Mouse (Mus musculus): ENCODE results near the gene 2310022B05Rik.

Gene 2310022B05Rik

DNA sequence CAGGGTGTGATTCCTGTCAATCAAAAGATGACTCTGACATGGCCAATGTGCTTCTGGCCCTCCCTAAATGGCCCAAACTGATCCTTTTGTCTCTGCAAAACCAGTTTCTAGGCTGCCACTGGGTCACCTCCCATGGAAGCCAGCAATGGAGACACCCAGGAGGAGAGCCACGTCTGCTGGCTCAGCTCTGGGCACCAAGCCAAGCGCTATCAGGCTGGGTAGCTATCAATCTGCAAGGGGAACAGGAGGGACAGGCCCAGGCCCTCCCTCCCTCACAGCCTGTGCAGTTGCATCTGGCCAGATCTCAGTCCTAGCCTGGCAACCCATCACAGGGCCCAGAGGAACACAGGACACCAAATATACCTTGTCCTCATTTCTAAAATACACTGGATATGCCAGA lies 4.8 kb downstream of the 2310022B05Rik start:
- DNase-seq (ENCODE audit: low read depth), result no peak

GRCm38 (mm10) chr8:124657961-124658360 lies 5.2 kb downstream of the 2310022B05Rik start:
- no peak for DNase-seq (ENCODE audit: low read depth)

DNA sequence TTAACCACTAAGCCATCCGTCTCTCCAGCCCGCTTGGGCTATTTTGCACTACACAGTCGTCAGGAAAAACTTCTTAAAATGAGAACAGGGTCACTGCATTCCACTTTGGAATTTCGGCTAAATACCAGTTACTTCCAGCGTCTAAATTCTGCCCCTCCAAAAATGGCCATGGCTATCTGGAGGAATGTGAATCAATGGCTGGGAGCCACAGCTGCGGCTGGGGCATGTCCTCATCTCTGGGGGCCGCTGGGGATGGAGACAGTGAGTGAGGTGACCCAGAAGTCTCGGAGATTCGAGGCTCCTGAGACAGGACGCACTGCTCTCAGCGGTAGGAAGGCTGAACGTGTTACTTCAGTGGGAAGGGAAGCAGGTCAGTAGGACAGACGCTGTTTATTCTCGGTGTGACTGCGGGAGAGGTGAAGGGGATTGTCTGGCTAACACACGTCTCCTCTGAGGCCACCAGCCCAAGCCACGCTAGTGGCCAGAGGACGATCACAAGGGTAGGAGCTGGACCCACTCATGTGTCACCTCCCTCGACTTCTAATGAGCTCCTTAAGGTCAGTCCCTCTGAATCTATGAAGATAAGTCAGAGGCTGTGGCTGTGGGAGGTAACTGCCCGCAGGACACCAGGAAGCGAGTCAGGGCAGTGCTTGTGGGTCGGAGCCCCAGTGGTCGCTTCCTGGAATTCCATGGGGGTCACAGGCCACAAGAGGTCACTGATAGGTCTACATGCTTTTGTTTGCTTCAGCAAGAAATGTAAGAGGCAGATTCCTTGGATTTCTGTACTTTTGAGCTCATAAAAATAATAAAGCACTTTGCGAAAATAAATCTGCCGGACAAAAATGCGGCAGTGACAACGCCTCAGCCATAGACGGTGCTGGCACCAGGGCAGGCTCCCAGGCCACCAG lies 9.3 kb downstream of the 2310022B05Rik start:
- DNase-seq (ENCODE audit: low read depth), result no peak

- DNase-seq (ENCODE audit: low read depth), result no peak
Observed at GRCm38 (mm10) chr8:124652546-124652945, 10.6 kb downstream of the 2310022B05Rik start.

DNA sequence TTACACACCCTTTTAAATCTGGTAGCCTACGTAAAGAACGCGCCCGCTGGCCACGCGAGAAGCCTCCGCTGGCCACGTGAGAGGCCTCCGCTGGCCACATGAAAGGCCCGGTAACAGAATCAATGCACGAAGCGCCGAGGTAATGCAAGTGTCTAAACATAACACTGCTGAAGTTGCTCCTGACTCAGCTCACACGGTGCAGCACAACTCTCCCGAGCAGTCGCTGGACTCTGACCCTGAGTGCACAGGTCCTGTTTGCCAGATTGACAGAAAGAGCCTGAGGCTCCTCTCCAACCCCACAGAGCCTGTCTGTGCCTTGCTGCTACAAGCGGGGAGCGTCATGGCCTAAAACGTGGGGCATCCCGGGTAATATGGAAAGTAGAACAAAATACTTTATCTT lies 11.4 kb downstream of the 2310022B05Rik start:
- no peak for DNase-seq (ENCODE audit: low read depth)

DNA sequence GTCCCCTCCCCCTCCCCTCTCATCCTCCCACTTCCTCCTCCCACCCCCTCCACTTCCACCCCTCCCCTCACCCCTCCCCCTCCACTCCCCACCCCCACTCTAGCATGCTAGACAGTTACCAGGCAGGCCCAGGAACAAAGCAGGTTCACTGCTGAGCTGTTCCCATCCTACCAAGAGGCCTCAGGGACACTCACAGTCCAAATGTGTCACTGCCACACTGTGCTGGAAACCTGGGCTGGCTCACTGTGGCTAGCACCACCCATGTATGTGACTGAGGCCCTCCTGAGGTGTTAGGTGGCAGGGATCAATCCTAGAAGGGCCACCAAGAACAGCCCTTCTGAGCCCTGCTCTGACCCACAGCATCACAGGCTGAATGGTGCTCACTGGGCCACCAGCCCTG lies 14.9 kb downstream of the 2310022B05Rik start:
- no peak for DNase-seq (ENCODE audit: low read depth)

- no peak for DNase-seq (ENCODE audit: low read depth)
Observed at GRCm38 (mm10) chr8:124643540-124644339, 19.4 kb downstream of the 2310022B05Rik start.

- DNase-seq (ENCODE audit: low read depth), result no peak
Observed at GRCm38 (mm10) chr8:124641599-124641998, 21.6 kb downstream of the 2310022B05Rik start.

- DNase-seq (ENCODE audit: low read depth), result no peak
Observed at GRCm38 (mm10) chr8:124635247-124635502, 28.0 kb downstream of the 2310022B05Rik start.

- no peak for DNase-seq (ENCODE audit: low read depth)
Observed at GRCm38 (mm10) chr8:124634411-124635246, 28.5 kb downstream of the 2310022B05Rik start.

GRCm38 (mm10) chr8:124633001-124633703 lies 30.0 kb downstream of the 2310022B05Rik start:
- no peak for DNase-seq (ENCODE audit: low read depth)

- no peak for DNase-seq (ENCODE audit: low read depth)
Observed at GRCm38 (mm10) chr8:124631966-124632365, 31.2 kb downstream of the 2310022B05Rik start.

GRCm38 (mm10) chr8:124630891-124631290 lies 32.3 kb downstream of the 2310022B05Rik start:
- DNase-seq (ENCODE audit: low read depth), result no peak

- DNase-seq (ENCODE audit: low read depth), result no peak
Observed at GRCm38 (mm10) chr8:124630489-124630888, 32.7 kb downstream of the 2310022B05Rik start.

DNA sequence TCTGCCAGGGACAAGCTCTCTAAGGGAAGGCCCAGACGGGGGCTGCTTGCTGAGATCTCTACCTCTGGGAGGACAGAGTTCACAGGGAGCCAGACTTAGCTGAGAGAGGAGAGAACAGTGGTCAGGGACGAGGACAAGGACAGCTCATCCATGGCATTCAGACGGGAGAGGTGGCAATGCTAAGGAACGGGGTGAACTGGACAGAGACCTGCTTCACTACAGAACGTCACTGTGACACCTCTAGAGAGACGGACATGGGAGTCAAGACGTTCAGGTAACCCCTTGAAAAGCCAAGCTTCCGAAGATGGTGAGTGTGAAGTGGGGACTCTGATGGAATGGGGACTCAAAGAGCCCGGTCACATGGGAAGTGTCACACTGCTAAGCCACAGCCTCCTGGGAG lies 36.9 kb downstream of the 2310022B05Rik start:
- DNase-seq (ENCODE audit: low read depth), result no peak

DNA sequence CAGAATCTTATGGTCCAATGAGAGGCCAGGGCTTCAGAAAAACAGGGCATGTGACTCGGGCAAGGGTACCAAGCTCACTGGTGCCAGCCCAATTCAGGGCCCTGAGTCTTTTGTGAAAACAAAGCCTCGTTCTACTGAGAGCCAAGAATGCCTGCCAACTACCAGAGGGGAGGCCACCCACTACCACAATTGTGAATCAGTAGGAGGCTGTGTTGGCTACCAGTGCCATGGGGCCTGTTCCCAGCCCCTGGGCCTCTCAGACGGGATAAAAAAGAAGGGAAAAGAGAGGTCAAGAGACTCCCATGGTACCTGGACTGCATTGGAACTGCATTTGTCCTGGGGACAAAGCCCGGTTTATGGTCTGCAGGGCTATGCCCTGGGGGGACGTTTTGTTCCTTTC lies 41.9 kb downstream of the 2310022B05Rik start:
- no peak for DNase-seq (ENCODE audit: low read depth)

DNA sequence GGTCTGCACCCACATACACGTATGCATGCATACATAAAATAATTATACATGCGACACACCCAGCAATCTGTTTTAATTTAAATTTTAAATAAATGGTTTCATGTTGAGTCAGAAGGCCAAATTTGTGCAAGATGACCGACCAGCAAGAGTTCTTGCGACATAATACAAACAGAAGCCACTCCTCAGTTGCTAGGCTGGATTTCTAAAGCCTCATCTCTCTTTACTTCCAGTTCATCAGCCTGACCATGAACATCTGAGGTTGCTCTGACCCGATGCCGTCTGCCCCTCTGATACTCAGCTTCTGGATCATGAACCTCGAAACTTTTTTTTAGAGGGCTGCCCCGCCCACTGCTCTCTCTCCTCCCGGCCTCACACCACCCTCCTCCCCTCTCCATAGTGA lies 44.9 kb downstream of the 2310022B05Rik start:
- DNase-seq (ENCODE audit: low read depth), result peak; percentile 55

GRCm38 (mm10) chr8:124617266-124617869 lies 45.8 kb downstream of the 2310022B05Rik start:
- peak; percentile 37 for DNase-seq (ENCODE audit: low read depth)

DNA sequence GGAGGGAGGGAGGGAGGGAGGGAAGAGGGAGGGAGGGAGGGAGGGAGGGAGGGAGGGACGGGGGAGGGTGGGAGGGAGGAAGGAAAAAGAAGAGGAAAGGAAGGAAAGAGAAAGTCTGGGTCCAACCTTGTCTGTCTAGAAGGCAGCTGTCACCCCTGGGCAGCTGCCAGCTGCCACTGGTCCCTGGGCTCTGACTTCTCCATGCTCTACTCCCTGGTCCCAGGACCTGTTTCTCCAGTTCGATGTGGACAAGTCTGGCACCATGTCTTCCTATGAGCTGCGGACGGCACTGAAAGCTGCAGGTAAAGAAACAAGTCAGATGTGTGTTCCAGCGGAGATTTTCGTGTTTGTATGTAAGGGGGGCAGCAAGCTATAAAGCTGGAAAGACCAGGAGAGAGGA lies 48.8 kb downstream of the 2310022B05Rik start:
- DNase-seq (ENCODE audit: low read depth), result no peak

- DNase-seq (ENCODE audit: low read depth), result no peak
Observed at GRCm38 (mm10) chr8:124608972-124609353, 54.2 kb downstream of the 2310022B05Rik start.

GRCm38 (mm10) chr8:124608239-124608971 lies 54.8 kb downstream of the 2310022B05Rik start:
- peak; percentile 45 for DNase-seq (ENCODE audit: low read depth)
